Mouse (Mus musculus): ENCODE data around the gene Cep112.

DNA sequence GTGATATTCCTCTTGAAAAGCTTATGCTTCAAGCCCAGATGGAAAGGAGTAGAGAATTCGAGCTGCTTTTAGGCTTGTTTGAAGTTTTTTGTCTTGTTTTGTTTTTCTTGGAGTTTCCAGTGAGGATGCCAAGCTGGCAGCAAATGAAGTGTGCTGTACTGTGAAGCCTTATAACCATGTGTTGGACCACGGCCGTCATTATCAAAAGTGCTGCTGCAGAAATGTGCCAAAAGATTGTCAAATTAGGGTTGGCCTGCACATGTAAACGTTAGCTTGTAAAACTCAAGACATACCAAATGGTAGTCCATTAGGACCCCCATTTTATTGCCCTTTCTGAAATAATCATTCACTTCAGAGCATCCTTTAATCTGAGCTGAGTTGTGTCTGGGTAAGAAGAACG lies 137.1 kb downstream of the Cep112 start:
- no peak for TF ChIP-seq CTCF (IDR thresholded peaks at IDR 0.05; ENCODE audit: control insufficient read depth, insufficient read depth, low read length)
- TF ChIP-seq POLR2A (IDR thresholded peaks at IDR 0.05; ENCODE audit: borderline replicate concordance, control insufficient read depth, low read depth, low read length), result no peak

Measured in bone marrow, adult 2 months (tissue).